Mouse (Mus musculus) kidney, embryonic 14.5 days (tissue): ENCODE results near the gene Dhrs11. TPM values are rescaled to one million over a fixed set of nuclear protein-coding genes. Genes with fewer than 3 reads are reported as not detected.
"Not testable (repeated sequence)": the region's sequence is repeated elsewhere in the genome, so short reads cannot be mapped to it uniquely, and the experiment has no call there.

Source experiments
- ATAC-seq: fragments of 200-750 bp; cut with Nextera tagmentation; 2 replicates; pipeline ENCODE4 v1.8.0; 2017; ENCODE audit warnings: moderate number of reproducible peaks, mild to moderate bottlenecking, moderate TSS enrichment, moderate library complexity; ENCODE audit not compliant: low FRiP score, low TSS enrichment
- H3K27ac ChIP-seq: fragments of 300-500 bp; sonication (generic); 2 replicates; pipeline ENCODE4 v1.5.1; 2014; ENCODE audit warnings: low read depth, mild to moderate bottlenecking, low read length, moderate library complexity, mixed read lengths
- H3K27me3 ChIP-seq: fragments of 300-500 bp; sonication (generic); 2 replicates; pipeline ENCODE4 v1.6.1; 2014; ENCODE audit warnings: mild to moderate bottlenecking, low read length; ENCODE audit not compliant: control insufficient read depth, insufficient read depth
- H3K36me3 ChIP-seq: fragments of 300-500 bp; sonication (generic); 2 replicates; pipeline ENCODE4 v1.6.1; 2014; ENCODE audit warnings: low read length, mixed read lengths; ENCODE audit not compliant: control insufficient read depth, insufficient read depth
- H3K4me1 ChIP-seq: fragments of 300-500 bp; sonication (generic); 2 replicates; pipeline ENCODE4 v1.6.1; 2014; ENCODE audit warnings: low read length, mixed read lengths; ENCODE audit not compliant: control insufficient read depth, insufficient read depth
- H3K4me2 ChIP-seq: fragments of 300-500 bp; sonication (generic); replicated peaks from 2 replicates; pipeline ENCODE4 v1.6.1; 2014; ENCODE audit warnings: low read depth, mild to moderate bottlenecking, low read length
- H3K4me3 ChIP-seq: fragments of 300-500 bp; sonication (generic); 2 replicates; pipeline ENCODE4 v1.5.1; 2014; ENCODE audit warnings: mild to moderate bottlenecking, low read length
- H3K9ac ChIP-seq: fragments of 300-500 bp; sonication (generic); 2 replicates; pipeline ENCODE4 v1.6.1; 2014; ENCODE audit warnings: low read depth, mild to moderate bottlenecking, low read length, moderate library complexity
- H3K9me3 ChIP-seq: fragments of 300-500 bp; sonication (generic); 2 replicates; pipeline ENCODE4 v1.6.1; 2016; ENCODE audit warnings: low read length; ENCODE audit not compliant: control insufficient read depth
- WGBS: fragments of 180-500 bp; shearing (Covaris S2); extraction: QIAGEN DNeasy Blood & Tissue Kit; methylation state at CpG from one replicate; pipeline ENCODE4 v1.1.7; 2014; 5-methylcytosine and 5-hydroxymethylcytosine counted together
- polyA plus RNA-seq: library from polyadenylated mRNA; unstranded; fragments of >200 nt; fragmentation: Nextera tagmentation; extraction: Ambion mirVana; gene quantifications from 2 replicates; pipeline ENCODE4 v1.2.1, GENCODE M21; 2014

Dhrs11 gene
- polyA plus RNA-seq, 1 experiment from 2014 or later: 10.4 TPM

GRCm38 (mm10) chr11:84868786-84869259 is 40.0 kb upstream of the Dhrs11 start:
- ATAC-seq: no peak
- Histone ChIP-seq H3K27me3 (no peaks in the 10 kb centered on the region), H3K36me3 (peaks cover 4% of the 10 kb centered on the region; the same call in 1 of the 2 replicates), H3K4me3 (peak overlapping the region; percentile 96), H3K9ac (peak overlapping the region; percentile 97), H3K4me1 (peaks cover 16% of the 10 kb centered on the region; the same call in 1 of the 2 replicates), H3K27ac (peak overlapping the region; percentile 94; the same call in 1 of the 2 replicates), H3K9me3 (no peaks in the 10 kb centered on the region), H3K4me2 (peak overlapping the region; percentile 69)
- WGBS: 15% methylated on average over 7 of the region's 7 CpGs

GRCm38 (mm10) chr11:84867586-84867985 is 38.8 kb upstream of the Dhrs11 start:
- WGBS: 87% methylated on average over 2 of the region's 2 CpGs
- H3K4me1 ChIP-seq: peaks cover 16% of the 10 kb centered on the region; the same call in 1 of the 2 replicates
- H3K27ac ChIP-seq: no peak overlapping the region
- H3K27me3 ChIP-seq: no peaks in the 10 kb centered on the region
- no peak overlapping the region for H3K9ac ChIP-seq
- H3K9me3 ChIP-seq: no peaks in the 10 kb centered on the region
- ATAC-seq: no peak
- H3K36me3 ChIP-seq: peaks cover 9% of the 10 kb centered on the region; the same call in 1 of the 2 replicates
- no peak overlapping the region; the same call in 1 of the 2 replicates for H3K4me2 ChIP-seq
- H3K4me3 ChIP-seq: no peak overlapping the region

DNA sequence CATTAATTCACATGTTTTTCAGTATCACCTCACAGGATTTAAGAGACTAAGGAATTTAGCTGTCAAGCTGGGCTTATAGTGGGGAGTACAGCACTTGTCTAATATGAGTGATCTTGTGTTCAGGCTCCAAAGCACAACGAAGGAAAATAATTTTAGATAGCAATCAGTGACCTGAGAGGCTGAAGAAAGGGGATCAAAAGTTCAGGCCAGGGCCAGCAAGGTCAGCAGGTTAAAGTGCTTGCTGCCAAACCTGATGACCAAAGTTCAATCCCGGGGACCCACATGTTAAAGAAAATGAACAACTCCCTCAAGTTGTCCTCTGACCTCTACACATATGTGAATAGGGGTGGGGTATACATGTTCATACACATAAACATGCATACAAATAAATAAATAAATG is 36.5 kb upstream of the Dhrs11 start:
- Histone ChIP-seq H3K4me3 (no peak overlapping the region), H3K36me3 (peaks cover 17% of the 10 kb centered on the region)

GRCm38 (mm10) chr11:84855285-84855684 is 26.5 kb upstream of the Dhrs11 start:
- peaks cover 83% of the 10 kb centered on the region for H3K36me3 ChIP-seq
- no peak overlapping the region for H3K27ac ChIP-seq

More for the DNA sequence above, 36.5 kb upstream of the Dhrs11 start:
- peaks cover 16% of the 10 kb centered on the region; the same call in 1 of the 2 replicates for H3K4me1 ChIP-seq
- H3K27me3 ChIP-seq: no peaks in the 10 kb centered on the region
- no peak overlapping the region for H3K9ac ChIP-seq
- WGBS: 55% methylated on average over 2 of the region's 2 CpGs
- H3K4me2 ChIP-seq: no peak overlapping the region
- no peak for ATAC-seq
- H3K9me3 ChIP-seq: no peaks in the 10 kb centered on the region
- H3K27ac ChIP-seq: no peak overlapping the region

GRCm38 (mm10) chr11:84847475-84848090 is 18.8 kb upstream of the Dhrs11 start:
- Histone ChIP-seq H3K27me3 (no peaks in the 10 kb centered on the region), H3K4me3 (no peak overlapping the region), H3K27ac (no peak overlapping the region), H3K36me3 (peaks cover 41% of the 10 kb centered on the region), H3K4me1 (no peaks in the 10 kb centered on the region), H3K9ac (no peak overlapping the region), H3K4me2 (no peak overlapping the region), H3K9me3 (no peaks in the 10 kb centered on the region)
- no peak for ATAC-seq
- WGBS: 85% methylated on average over 7 of the region's 7 CpGs

More at GRCm38 (mm10) chr11:84855285-84855684, 26.5 kb upstream of the Dhrs11 start:
- WGBS: 93% methylated on average over 6 of the region's 6 CpGs
- H3K27me3 ChIP-seq: no peaks in the 10 kb centered on the region
- H3K9me3 ChIP-seq: no peaks in the 10 kb centered on the region
- H3K4me2 ChIP-seq: no peak overlapping the region
- ATAC-seq: no peak
- no peaks in the 10 kb centered on the region for H3K4me1 ChIP-seq
- H3K4me3 ChIP-seq: no peak overlapping the region
- no peak overlapping the region for H3K9ac ChIP-seq

DNA sequence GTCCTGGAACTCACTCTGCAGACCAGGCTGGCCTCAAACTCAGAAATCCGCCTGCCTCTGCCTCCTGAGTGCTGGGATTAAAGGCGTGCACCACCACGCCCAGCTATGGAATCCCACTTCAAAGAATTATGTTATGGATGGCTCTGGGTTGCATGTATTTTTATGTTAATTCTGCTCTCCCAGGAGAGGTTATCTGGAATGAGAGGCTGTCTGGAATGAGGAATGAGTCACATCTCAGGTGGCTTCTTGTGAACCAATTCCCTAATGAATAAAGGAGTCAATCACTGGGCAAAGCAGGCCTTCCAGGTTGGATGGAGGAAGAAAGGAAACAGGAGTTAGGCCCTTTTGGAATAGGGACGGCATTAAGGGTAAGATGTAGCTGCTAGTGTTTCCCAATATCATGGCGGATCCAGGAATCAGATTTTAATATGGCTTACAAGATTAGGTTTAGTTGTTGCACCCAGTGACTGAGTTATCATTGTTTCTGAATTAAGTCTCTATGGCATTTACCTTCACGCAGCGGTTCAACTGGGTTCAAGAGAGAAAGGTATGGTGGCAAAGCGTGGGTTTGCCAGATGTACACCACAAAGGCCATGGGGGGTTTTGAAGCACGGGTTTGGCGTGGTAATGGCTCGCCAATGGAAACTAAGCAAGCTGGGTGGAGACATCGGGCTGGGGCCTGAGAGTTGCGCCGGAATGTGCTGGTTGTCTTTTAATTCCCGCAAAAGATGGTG is 18.1 kb upstream of the Dhrs11 start:
- Histone ChIP-seq H3K4me3 (no peak overlapping the region), H3K9ac (no peak overlapping the region), H3K9me3 (no peaks in the 10 kb centered on the region), H3K27ac (no peak overlapping the region), H3K4me1 (no peaks in the 10 kb centered on the region), H3K36me3 (peaks cover 35% of the 10 kb centered on the region), H3K27me3 (no peaks in the 10 kb centered on the region), H3K4me2 (no peak overlapping the region)
- ATAC-seq: no peak
- WGBS: 94% methylated on average over 15 of the region's 15 CpGs

GRCm38 (mm10) chr11:84839330-84839729 is 10.5 kb upstream of the Dhrs11 start:
- Histone ChIP-seq H3K36me3 (peaks cover 68% of the 10 kb centered on the region), H3K9me3 (no peaks in the 10 kb centered on the region)

DNA sequence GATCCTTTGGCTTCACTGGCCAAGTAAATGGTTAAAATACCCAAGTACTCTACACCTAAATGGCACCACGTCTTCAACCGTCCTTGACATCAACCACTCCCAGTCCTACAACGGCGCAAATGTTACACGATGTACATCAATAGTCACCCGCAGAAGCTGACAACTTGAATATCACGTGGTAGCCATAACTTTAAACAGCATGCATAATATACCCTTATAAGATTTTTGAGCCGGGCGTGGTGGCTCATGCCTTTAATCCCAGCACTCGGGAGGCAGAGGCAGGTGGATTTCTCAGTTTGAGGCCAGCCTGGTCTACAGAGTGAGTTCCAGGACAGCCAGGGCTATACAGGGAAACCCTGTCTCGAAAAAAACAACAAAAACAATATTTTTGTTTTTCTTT is 701 bp upstream of the Dhrs11 start:
- H3K9me3 ChIP-seq, H3K4me1 ChIP-seq, ATAC-seq, H3K27me3 ChIP-seq: not testable (repeated sequence)
- Histone ChIP-seq H3K36me3 (peaks cover 31% of the 10 kb centered on the region), H3K9ac (peak overlapping the region; percentile 81; the same call in 1 of the 2 replicates), H3K4me2 (peak overlapping the region; percentile 95), H3K27ac (peak overlapping the region; percentile 82), H3K4me3 (peak overlapping the region; percentile 83)
- WGBS: 76% methylated on average over 11 of the region's 11 CpGs

More at GRCm38 (mm10) chr11:84839330-84839729, 10.5 kb upstream of the Dhrs11 start:
- ATAC-seq: no peak
- H3K9ac ChIP-seq: no peak overlapping the region
- no peaks in the 10 kb centered on the region for H3K4me1 ChIP-seq
- H3K27ac ChIP-seq: no peak overlapping the region
- H3K4me3 ChIP-seq: no peak overlapping the region
- H3K27me3 ChIP-seq: no peaks in the 10 kb centered on the region
- no peak overlapping the region for H3K4me2 ChIP-seq
- WGBS: 90% methylated on average over 2 of the region's 2 CpGs
